Mouse (Mus musculus) R1 (cell line): Measurements from ENCODE around the gene Tbx1.

Experiments used
- DNase-seq: peaks from one replicate; pipeline ENCODE4 v3.0.0-alpha.2; 2018; ENCODE audit warnings: low read depth, low spot score

Gene Tbx1

DNA sequence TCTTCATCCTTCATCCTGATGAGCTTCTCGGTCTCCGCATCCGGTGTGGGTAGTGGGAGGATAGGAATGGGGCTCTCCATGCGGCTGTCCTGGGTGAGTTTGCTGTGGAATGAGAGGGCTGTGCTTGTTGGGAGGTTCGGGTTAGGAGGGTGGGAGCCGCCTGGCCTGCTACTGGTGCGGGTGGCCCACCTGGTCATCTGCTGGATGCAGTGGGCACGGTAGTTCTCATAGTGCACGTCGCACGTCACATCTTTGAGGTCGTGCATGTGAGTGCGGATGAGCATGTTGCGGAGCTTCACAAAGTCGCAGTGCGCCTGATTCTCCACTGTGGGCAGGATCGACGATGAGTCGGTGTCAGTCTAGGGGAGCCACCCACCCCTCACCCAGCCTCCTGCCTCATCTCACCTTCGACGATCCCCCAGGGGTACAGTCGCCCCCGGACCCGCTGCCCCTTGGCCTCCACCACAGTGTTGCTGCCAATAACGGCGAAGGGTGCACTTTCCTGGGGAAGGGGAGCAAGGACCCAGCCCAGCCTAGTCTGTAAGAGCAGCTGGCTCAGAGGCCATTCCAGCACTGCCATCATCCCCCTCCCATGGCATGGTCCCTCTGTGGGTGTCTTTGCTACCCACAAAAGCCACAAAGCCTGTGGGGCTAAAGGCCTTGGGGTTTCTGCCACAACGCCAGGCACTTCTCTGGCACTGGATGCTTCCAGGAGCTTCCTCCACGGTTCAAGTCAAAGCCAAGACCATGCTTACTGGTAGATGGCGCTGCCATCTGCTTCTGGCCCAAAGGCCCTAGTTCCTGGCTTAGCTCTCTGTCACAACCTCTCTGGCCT, 32.7 kb upstream of the Tbx1 start:
- peak; percentile 18 for DNase-seq

DNA sequence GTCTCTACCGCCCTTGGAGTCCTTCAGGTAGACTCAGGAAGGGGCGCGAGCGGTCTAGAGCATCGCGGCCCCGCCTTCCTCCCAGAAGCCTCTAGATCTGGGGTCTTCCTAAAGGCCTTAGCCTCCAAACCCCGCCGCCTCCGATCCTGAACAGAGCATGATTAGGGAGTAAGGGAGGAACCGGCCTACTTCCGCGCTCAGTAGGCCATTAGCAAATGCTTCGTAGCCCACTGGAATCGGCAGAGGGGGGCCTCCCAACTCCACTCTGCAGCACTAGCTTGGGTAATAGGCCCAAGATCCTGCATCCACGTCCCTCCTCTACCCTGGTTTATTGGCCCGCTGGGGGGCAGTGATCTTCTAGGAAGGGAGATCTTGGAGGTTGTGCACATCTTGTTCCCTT, 31.5 kb upstream of the Tbx1 start, which contains the start of gene Gp1bb:
TSS of gene Gp1bb (minus strand) at position 385 of the 400 bp plus-strand sequence.
- DNase-seq = peak; percentile 48

DNA sequence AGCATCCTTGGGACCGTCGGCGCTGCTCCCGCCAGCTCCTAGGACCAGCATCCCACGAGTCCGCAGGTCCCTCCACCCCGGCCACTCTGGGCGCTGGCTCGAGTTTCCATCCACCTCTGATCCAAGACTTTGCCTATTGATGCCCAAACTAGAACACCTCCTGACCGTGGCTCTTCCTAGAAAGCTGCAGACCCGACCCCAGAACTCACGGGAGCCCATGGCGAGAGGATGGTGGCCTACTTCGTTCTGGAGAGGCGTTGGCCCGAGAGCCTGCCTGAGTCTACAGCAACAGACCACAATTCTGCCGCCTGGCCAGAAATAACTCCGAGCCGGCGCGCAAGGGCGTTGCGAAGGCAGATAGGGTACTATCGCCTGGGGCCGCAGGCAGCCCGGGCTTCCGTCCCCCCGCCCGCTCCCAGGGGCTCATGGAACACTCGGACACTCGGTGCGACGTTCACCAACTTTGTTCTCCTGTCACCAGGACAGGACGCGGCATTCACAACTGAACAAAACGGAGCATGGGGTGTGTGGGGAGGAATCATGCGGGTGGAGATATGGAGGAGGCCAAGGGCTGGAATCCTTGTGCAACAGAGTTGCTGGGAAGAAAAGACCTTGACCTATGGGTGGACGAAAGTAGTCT, 31.0 kb upstream of the Tbx1 start:
- peak; percentile 40 for DNase-seq

DNA sequence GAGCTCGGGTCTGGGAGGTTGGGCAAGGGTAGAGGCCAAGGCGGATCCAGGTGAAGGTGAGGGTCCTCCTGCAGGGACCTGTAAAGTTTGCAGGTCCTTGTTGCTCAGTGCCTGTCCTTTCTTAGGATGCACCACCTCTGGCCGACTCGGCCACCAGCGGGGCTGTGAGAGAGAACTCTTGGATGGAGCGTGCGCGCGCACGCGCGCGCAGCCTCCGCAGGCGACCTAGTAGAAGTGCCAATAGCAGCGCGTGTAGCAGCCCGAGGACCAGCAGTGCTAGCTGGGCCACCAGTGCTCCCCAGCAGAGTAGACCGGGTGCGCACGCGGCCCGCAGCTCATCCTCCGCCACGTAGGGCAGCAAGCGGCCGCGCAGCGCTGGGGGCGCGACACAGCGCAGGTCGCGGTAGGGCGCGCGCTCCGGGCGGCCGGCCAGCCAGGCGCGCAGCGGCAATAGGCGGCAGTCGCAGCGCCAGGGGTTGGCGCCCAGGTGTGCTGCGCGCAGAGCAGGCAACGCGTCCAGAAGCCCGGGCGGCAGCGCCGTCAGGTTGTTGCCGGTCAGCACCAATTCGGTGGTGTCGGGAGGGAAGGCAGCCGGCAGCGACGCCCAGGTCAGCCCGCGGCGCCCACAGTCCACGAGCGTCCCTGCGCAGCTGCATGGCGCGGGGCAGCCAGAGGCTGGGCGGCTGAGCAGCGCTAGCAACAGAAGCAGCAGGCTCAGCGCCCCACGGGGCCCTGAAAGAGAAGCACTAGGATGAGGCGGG, 30.3 kb upstream of the Tbx1 start:
- peak; percentile 72 for DNase-seq

DNA sequence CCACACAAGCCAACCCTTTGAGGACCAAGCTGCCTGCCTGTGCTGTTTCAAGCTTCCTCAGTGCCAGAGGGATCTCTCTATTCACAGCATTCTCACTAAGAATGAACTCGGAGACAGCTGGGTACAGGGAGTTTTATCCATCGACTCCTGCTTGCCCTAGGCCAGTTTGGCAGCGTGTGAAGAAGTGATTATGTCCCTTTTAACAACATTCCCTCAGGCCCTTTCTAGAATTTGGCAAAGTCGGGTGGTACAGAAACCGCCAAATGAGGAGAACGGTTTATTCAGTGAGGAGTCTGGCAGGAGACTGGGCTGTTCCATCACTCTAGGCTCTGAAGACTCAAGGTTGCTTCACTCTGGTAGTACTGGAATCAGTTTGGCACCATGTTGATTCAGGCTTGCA, 29.7 kb upstream of the Tbx1 start:
- DNase-seq = no peak

DNA sequence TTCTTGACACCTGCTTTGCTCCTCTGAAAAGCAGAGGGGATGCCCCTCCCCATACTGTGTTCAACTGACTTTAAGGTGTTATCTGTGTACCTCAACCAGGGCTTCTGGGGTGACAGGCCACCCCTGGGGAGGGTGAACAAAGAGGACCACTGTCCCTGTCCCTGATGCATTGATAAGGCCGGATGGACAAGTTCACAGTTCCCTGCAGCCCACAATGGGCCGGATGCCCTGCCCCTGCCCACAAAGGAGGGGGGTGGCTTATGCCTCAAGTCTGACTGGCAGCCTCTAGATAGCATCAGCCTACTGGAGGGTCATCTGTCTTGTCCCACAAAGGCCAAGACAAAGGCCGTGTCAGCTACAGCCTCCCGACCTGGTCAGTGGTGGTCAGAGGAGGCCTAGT, 28.6 kb upstream of the Tbx1 start:
- DNase-seq = no peak

DNA sequence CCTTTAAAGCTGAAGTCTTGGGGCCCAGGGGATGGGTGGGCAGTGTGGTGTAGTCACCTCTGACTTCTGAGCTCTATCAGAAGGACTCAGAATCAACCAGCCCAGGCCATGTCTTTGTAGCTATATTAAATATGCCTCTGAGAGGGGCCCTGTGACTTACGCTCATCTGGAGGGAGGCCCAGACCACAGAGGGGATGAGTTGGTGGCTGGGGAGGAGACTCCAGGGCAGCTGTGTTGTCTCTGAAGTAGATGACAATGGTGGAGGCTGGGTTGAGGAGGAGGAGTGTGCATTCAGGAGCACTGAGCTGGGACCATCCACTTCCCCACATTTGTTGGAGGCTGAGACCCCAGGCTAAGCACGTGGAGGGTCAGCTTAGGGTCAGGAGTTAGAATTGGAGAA, 27.8 kb upstream of the Tbx1 start:
- no peak for DNase-seq

DNA sequence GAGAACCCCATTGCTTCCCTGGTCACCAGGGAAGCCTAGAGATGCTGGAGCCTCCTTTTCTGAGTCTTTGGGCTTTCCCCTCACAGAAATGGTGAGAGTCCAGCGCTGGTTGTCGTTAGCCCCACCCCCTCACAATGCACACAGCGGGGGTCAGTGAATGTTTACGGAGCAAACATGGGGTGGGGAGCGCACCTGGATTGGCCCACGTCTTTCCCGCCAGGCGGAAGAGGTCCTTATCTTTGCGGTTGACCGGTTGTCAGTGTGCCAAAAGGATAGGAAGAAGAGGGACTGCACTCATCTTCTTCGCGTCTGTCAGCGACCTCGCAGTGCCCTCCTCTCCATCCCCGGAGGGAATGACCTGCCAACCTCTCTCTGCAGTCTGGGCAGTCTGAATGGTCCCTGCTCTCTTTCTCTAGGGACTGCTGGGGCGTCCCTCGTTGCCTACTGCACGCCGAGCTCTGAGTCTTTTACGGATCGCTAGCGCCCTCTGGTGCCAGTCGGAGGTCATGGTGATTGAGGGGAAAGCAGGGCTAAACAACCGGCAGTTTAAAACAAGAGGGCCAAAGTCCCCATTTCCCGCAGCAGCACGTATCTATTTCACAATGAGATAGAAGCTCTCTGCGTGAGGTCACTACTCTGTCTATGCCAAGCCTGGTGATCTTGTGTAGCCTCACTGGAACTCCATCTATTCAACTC, 27.0 kb upstream of the Tbx1 start:
- peak; percentile 80 for DNase-seq

DNA sequence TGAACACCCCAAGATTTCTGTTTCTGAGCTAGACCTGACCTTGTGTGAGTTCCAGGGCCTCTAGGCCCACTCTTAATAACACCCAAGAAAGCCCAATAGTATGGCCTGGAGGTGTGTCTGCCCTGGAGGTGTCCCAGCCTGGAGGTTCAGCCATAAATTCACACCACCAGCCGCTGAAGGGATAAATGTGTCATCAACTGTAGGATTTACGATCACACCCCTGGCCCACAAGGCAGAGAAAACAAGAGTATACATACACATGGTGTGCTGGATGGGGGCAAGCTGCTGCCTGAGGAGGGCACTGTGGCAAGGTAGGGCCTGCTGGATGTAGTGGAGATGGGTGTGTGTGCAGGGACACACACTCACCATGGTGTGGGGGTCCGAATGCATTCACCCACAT, 22.8 kb upstream of the Tbx1 start:
- no peak for DNase-seq

DNA sequence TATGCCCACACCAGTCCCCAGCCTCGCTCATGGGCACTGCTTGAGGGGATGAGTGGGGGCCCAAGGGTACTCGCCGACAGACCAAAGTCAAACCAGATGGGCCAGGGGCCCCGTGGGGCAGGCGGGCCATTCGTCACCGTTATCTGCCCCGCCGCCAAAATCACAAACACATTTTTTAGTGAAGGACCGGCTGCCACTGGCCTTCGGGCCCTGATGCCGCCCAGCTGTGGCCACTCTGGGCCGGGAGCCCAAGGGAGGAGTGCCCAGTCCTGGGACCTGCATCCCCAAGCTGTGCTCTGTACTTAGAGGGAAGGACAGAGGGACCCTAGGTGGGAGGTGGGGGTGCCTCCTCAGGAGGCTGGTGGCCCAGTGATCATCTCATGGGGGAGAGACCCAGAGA, 21.3 kb upstream of the Tbx1 start:
- no peak for DNase-seq

DNA sequence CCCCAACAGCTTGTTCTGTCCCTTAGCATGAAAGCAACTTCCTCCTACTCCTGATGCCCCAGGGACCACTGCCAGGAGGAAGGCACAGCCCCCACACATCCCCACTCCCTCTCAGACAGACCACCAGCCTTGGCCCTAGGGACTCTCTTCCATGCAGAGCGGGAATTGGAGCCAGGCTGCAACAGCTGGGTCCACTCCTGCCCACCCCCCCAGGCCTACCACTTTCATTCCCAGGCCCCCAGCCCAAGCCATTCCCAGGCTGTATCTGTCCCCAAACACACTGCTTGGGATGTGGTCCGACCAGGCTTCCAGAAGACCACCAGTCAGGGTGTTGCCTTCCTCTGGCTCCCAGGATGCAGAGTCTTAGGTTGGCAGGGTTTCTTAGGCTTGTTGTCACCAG, 18.6 kb upstream of the Tbx1 start:
- no peak for DNase-seq

DNA sequence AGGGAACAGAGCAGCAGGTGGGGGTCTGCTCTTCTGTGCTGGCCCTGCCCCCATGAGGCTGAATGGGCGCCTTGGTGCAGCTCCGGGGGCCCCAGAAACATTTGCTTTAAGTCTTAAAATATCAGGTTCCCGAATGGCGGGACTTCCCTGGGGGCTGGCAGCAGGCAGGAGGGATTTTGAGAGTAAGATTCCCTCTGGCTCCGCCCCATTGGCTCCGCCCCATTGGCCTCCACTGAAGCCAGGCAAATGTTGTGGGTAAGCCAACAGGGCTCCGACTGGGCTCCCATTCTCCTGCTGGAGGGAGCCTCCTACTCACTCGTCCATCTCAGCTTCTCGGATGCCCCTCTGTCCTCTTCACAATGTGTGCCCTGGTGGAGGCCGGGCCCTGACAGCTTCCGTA, 17.8 kb upstream of the Tbx1 start:
- peak; percentile 58 for DNase-seq

DNA sequence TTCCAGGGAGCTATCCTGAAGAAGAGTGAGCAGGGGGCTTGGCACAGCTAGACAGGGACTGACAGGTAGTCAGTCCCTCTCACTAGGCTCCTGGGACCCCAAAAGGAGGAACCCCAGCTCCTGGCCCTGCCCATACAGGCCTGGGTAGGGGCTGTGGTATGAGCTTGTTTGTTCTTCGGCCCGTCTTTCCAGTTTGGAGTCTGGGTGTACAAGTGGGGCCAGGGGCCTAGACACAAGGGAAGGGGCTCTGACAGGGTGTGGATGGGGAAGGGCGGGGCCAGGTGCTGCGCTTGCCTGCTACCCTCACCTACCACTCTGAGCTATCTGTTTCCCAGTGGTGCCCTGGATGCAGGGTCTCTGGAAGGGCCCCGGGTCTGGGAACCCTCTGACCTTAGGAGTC, 15.2 kb upstream of the Tbx1 start:
- DNase-seq = no peak

DNA sequence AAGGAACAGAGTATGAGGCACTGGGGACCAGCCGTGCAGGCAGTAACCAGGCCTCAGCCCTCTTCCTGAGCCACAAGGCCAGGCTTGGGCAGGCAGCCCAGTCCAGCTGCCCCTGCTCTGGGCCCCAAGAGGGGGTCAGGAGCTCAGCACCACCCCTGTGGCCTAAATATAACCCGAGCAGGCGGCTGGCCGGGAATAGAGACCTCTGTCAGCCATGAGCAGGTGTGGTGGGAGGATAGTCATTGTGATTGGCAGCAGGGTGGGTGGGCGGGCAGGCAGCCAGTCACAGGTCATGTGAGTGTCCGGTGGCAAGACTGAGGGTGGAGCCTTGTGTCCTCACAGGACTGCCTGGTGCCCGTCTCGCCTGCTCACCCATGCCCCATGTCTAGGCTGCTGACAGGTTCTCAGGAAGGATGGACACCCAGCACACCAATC, 13.8 kb upstream of the Tbx1 start:
- DNase-seq = no peak

DNA sequence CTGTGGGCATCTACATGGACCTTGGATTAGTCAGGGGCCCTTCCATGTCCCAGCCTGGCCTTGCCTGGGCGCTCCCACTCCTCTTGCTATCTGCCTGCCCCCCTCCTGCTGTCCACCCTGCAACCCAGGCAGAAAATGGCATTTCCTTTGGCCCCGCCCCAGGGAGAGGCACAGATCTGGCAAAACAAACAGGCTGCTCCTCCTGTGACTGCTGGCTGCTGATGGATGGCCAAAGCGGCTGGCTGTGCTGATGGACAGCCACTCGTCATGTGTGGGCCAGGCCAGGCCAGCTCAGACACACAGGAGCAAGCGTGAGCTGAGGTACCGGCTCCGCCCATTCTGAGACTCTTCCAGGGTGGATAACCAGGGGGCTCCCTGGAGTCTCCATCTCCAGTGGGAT, 11.0 kb upstream of the Tbx1 start:
- DNase-seq = no peak

DNA sequence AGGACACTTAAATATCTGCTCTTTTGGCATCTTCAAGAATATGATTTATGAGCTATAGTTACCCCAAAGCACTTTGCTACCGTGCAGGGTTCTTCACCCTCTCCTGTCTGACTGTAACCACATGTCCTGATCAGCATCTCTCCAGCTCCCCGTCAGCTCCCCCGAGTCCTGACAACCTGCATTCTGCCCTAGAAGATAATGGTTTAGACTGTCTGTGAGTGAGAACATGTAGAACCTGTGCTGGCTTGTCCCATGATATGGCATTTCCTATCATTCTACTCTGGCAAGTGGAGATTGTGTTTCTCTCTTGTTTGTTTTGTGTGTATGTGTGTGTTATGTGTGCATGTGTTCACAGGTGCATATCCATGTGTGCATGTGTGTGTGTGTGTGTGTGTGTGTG, 7.5 kb upstream of the Tbx1 start:
- DNase-seq = no peak

DNA sequence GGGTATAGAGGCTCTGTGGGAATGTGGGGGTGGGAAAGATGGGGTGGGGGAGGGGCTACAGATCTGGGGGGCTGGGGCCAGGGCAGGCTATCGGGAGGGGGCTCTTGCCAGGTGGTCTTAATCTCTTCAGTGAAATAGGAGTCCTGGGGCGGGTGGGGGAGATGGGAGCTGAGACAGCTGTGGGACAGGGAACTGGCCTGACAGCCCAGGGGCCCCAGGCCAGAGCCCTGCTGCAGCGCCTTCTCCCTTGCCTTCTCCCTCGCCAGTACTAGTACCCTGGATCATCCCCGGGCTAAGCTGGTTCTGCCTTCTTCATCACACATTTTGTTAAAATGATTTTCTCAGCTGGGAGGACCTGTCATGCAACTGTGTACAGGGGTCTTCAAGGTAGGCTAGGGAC, 5.8 kb upstream of the Tbx1 start:
- no peak for DNase-seq

DNA sequence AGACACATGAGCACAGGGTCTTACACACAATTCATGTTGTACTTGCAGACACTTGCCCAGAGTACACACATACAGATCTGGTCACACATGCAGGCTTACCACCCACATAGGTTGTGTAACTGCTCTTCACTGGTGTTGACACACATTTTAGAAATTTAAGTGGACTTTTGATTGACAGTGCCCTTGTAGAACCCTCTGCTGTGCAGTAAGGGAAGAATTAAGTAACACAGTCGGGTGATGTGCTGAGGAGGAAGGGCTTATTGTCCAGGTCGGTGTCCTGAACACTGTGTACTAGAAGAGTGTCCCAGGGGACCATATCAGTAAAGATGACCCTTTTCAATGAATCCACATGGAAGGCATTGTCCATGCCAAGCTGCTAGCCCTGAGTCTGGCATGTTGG, 3.5 kb upstream of the Tbx1 start:
- DNase-seq = no peak

DNA sequence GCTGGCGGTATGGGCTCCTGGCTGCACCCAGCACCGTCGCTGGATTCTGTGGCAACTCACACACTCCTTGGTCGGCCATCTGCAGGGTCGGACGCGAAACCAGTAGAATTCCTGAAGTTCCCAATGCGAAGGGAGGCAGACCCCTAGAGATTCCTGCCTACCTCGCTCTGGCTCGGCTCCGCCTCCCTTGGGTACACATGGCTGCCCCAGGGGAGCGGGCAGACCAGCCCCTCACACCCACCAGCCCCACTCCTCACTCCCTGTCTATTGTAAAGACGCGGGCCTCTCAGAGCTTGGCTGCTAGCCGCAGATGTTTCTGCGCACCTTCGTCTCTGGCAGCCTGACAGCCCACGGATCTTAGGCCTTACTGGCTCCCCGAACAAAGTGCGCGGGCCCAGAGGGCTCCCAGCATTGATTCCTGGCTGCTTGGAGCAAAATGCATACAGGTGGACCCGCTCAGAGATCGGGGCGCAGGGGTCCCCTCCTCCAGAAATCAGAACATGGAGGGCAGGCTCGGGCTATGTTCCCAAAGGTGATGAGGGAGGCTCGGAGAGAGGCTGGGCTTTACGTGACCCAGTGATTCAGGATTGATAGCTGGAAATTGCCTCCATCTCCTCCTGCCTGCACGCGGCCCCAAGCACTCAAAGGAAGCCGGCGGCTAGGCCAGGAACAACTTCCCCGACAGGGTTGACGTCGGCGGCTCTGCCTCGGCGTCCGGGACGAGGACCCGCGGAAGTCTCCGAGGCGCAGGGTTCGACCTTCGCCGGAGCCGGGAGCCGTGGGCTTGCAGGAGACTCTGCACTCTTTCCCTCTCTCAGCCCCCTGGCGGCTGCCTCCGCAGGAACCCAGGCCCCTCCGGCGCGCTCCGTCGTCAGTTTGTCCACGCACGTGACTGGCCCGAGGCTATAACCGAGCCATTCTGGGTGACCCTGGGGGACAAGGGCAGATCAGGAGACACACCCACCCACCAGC, 862 bp upstream of the Tbx1 start:
- DNase-seq = peak; percentile 59

DNA sequence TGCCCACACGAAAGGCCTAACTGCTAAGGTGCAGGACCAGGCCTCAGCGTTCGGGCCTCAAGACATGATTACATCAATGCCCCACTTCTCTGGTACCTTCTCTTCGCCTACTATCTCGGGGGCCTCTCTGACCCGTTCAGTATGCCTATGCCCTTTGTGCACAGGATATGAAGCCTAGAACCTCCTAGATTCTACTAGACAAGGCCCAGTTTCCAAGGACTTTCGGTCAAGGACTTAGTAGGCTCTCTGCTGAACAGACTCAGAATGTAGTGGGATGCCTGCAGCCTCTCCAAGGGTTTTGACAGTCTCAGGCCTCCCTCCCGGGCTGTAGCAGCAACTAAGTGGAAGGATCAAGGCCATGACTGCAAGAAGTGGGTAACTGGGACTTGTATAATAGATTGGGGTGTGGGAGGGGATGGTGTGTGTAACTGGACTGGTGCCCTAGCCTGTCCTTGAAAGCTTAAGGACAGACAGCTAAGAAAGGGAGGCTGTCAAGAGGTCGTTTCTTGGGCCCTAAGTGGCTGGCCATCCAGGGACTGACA, 1.3 kb downstream of the Tbx1 start:
- no peak for DNase-seq

DNA sequence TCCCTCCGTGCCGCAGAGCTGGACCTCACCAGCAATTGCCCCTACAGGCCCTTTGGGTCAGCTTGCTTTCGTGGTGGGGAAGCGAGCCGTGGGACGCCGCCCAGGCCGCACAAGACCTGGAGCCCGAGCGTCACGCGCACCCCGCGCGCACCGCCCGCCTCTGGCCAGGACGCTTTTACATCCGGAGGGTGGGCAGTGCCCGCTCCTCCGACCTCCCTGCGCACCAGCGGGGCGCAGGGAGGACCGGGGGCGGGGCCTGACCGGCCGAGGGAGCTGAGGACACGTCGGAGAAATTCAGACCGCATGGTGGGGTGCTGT, 1.8 kb downstream of the Tbx1 start:
- no peak for DNase-seq
